Mouse (Mus musculus): ENCODE results near the gene Sh3rf1. TPM values are rescaled to one million over a fixed set of nuclear protein-coding genes. Genes with fewer than 3 reads are reported as not detected.
A peak's percentile ranks its signal among the peaks of the same experiment; 100 is the strongest.

Gene Sh3rf1
- polyA plus RNA-seq, 1 experiment, result 5.5 TPM

DNA sequence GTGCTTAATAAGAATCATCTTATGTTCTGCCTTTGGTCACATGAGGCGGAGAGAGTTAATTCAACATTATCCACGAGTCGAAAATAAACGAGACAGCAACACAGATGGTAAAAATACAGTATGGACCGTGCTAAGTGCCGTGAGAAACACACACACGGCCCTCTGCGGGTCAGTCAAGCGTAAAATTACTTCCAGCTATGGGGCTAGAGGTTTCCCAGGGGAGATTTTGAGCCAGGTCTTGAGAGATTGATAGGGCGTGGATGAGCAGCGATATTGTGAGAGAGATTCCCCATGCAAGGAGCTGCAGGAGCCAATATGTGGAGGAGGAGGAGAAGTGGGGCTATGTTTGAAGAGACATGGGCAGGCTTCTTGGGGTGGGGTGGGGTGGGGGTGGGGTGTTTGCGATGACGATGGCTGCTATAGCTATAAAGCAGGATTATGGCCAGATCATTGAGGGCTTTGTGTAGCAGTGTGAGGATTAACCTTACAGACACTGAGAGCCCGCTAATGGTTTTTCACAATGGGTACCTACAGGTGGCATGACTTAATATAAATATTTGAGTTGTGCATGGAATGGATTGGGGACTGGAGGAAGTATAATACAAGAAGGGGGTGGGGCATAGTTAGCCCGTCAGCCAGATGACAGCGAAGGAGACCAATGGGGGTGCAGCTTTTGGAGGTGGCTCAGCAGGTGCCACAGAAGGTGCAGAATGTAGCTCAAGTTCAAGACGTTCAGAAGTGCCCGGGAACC lies 166.8 kb downstream of the Sh3rf1 start:
- Histone ChIP-seq H3K4me1 (ENCODE audit: control insufficient read depth, insufficient read depth, low read length) (0 out of 2 replicates have a peak, but pooled peaks cover 5% of the 10 kb centered on the region), H3K4me3 (replicated peaks; ENCODE audit: insufficient read depth, low read depth, low read length) (no peak overlapping the region), H3K27ac (ENCODE audit: insufficient read depth, low read length) (no peak overlapping the region), H3K27me3 (ENCODE audit: control insufficient read depth, insufficient read depth, low read length) (no peaks in the 10 kb centered on the region)
- WGBS, result 39% methylated on average over 18 of the region's 18 CpGs
- no peak for DNase-seq
- TF ChIP-seq CTCF (IDR thresholded peaks at IDR 0.05; ENCODE audit: borderline replicate concordance, insufficient read depth, low read depth, low read length) (no peak), POLR2A (IDR thresholded peaks at IDR 0.05; ENCODE audit: borderline replicate concordance, insufficient read depth, low read length) (no peak)

GRCm38 (mm10) chr8:61391058-61391434 lies 167.4 kb downstream of the Sh3rf1 start:
- Histone ChIP-seq H3K4me3 (replicated peaks; ENCODE audit: insufficient read depth, low read depth, low read length) (no peak overlapping the region), H3K27ac (ENCODE audit: insufficient read depth, low read length) (no peak overlapping the region), H3K4me1 (ENCODE audit: control insufficient read depth, insufficient read depth, low read length) (0 out of 2 replicates have a peak, but pooled peaks cover 5% of the 10 kb centered on the region), H3K27me3 (ENCODE audit: control insufficient read depth, insufficient read depth, low read length) (no peaks in the 10 kb centered on the region)
- DNase-seq, result no peak
- TF ChIP-seq CTCF (IDR thresholded peaks at IDR 0.05; ENCODE audit: borderline replicate concordance, insufficient read depth, low read depth, low read length) (no peak), POLR2A (IDR thresholded peaks at IDR 0.05; ENCODE audit: borderline replicate concordance, insufficient read depth, low read length) (no peak)
- 17% methylated on average over 13 of the region's 13 CpGs for WGBS

DNA sequence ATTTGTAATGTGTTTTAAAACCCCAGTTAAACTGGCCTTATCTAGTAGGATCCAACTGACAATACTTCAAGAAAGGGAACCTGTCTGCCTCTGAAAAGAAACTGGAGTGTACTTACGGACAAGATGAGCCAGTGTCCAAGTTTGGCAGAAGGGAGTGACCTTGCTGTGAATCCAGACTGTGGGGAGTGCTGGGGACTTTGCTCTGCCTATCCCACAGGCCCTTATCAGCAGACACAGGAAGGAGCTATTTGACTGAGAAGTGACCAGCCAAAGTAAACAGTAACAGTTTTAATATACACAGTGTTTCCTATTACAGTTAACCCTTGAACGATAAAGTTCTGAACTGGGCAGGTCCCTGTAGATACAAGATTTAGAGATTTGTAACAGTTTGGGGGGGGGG lies 173.5 kb downstream of the Sh3rf1 start:
- no peak overlapping the region for H3K27ac ChIP-seq (ENCODE audit: insufficient read depth, low read length)
- H3K4me3 ChIP-seq (replicated peaks; ENCODE audit: insufficient read depth, low read depth, low read length), result no peak overlapping the region
- no peaks in the 10 kb centered on the region for H3K4me1 ChIP-seq (ENCODE audit: control insufficient read depth, insufficient read depth, low read length)
- H3K27me3 ChIP-seq (ENCODE audit: control insufficient read depth, insufficient read depth, low read length), result no peaks in the 10 kb centered on the region
- 68% methylated on average over 2 of the region's 2 CpGs for WGBS
- no peak for DNase-seq
- TF ChIP-seq POLR2A (IDR thresholded peaks at IDR 0.05; ENCODE audit: borderline replicate concordance, insufficient read depth, low read length), result no peak
- TF ChIP-seq CTCF (IDR thresholded peaks at IDR 0.05; ENCODE audit: borderline replicate concordance, insufficient read depth, low read depth, low read length), result no peak

- H3K27me3 ChIP-seq (ENCODE audit: control insufficient read depth, insufficient read depth, low read length), result no peaks in the 10 kb centered on the region
Observed at GRCm38 (mm10) chr8:61397755-61398154, 174.1 kb downstream of the Sh3rf1 start.

GRCm38 (mm10) chr8:61402861-61403260 lies 179.2 kb downstream of the Sh3rf1 start:
- no peak for DNase-seq
- H3K4me1 ChIP-seq (ENCODE audit: control insufficient read depth, insufficient read depth, low read length), result no peaks in the 10 kb centered on the region
- TF ChIP-seq CTCF (IDR thresholded peaks at IDR 0.05; ENCODE audit: borderline replicate concordance, insufficient read depth, low read depth, low read length) (no peak), POLR2A (IDR thresholded peaks at IDR 0.05; ENCODE audit: borderline replicate concordance, insufficient read depth, low read length) (no peak)
- H3K27ac ChIP-seq (ENCODE audit: insufficient read depth, low read length), result no peak overlapping the region
- 71% methylated on average over 7 of the region's 7 CpGs for WGBS
- no peak overlapping the region for H3K4me3 ChIP-seq (replicated peaks; ENCODE audit: insufficient read depth, low read depth, low read length)
- no peaks in the 10 kb centered on the region for H3K27me3 ChIP-seq (ENCODE audit: control insufficient read depth, insufficient read depth, low read length)

More at GRCm38 (mm10) chr8:61397755-61398154, 174.1 kb downstream of the Sh3rf1 start:
- H3K27ac ChIP-seq (ENCODE audit: insufficient read depth, low read length), result no peak overlapping the region
- no peaks in the 10 kb centered on the region for H3K4me1 ChIP-seq (ENCODE audit: control insufficient read depth, insufficient read depth, low read length)
- WGBS, result 60% methylated on average over 7 of the region's 7 CpGs
- TF ChIP-seq POLR2A (IDR thresholded peaks at IDR 0.05; ENCODE audit: borderline replicate concordance, insufficient read depth, low read length), result no peak
- no peak for TF ChIP-seq CTCF (IDR thresholded peaks at IDR 0.05; ENCODE audit: borderline replicate concordance, insufficient read depth, low read depth, low read length)
- no peak for DNase-seq
- H3K4me3 ChIP-seq (replicated peaks; ENCODE audit: insufficient read depth, low read depth, low read length), result no peak overlapping the region

GRCm38 (mm10) chr8:61403266-61404177 lies 179.8 kb downstream of the Sh3rf1 start:
- 12% methylated on average over 6 of the region's 6 CpGs for WGBS
- TF ChIP-seq POLR2A (IDR thresholded peaks at IDR 0.05; ENCODE audit: borderline replicate concordance, insufficient read depth, low read length), result no peak
- TF ChIP-seq CTCF (IDR thresholded peaks at IDR 0.05; ENCODE audit: borderline replicate concordance, insufficient read depth, low read depth, low read length), result no peak
- peak in 1 of 2 experiments; percentile 20 for DNase-seq
- Histone ChIP-seq H3K4me1 (ENCODE audit: control insufficient read depth, insufficient read depth, low read length) (no peaks in the 10 kb centered on the region), H3K27ac (ENCODE audit: insufficient read depth, low read length) (no peak overlapping the region), H3K27me3 (ENCODE audit: control insufficient read depth, insufficient read depth, low read length) (no peaks in the 10 kb centered on the region), H3K4me3 (replicated peaks; ENCODE audit: insufficient read depth, low read depth, low read length) (no peak overlapping the region)

DNA sequence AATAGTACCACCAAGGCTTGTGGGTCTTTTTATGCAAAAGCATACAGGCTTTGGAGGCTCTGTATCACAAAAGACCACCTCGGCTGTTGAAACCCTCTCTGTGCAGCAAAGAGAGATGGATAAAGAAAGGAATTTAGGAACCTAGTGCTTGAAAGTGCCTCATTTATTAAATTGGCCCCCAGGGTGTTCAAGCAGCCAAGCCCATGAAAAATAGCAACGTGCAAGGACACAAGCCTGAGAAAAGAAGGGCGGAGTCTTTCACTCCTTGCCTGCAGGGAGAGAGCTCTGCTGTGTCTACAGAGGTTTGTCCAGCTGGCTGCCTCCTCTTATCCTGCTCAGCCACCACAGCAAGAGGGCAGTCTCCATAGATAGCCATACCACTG lies 180.5 kb downstream of the Sh3rf1 start:
- no peak for TF ChIP-seq POLR2A (IDR thresholded peaks at IDR 0.05; ENCODE audit: borderline replicate concordance, insufficient read depth, low read length)
- TF ChIP-seq CTCF (IDR thresholded peaks at IDR 0.05; ENCODE audit: borderline replicate concordance, insufficient read depth, low read depth, low read length), result no peak
- H3K27me3 ChIP-seq (ENCODE audit: control insufficient read depth, insufficient read depth, low read length), result no peaks in the 10 kb centered on the region
- no peak for DNase-seq
- no peak overlapping the region for H3K27ac ChIP-seq (ENCODE audit: insufficient read depth, low read length)
- WGBS, result 42% methylated on average over 3 of the region's 3 CpGs
- H3K4me3 ChIP-seq (replicated peaks; ENCODE audit: insufficient read depth, low read depth, low read length), result no peak overlapping the region
- H3K4me1 ChIP-seq (ENCODE audit: control insufficient read depth, insufficient read depth, low read length), result no peaks in the 10 kb centered on the region
